Mouse (Mus musculus) forebrain, postnatal 0 days (tissue): Measurements from ENCODE around the gene Gm5622. TPM values are rescaled to one million over a fixed set of nuclear protein-coding genes. Genes with fewer than 3 reads are reported as not detected.
"Not testable (repeated sequence)": the region's sequence is repeated elsewhere in the genome, so short reads cannot be mapped to it uniquely, and the experiment has no call there.

Experiments used
- ATAC-seq: fragments of 200-750 bp; cut with Nextera tagmentation; 2 replicates; pipeline ENCODE4 v1.8.0; 2017; ENCODE audit warnings: mild to moderate bottlenecking, moderate library complexity
- DNase-seq: peaks from one replicate; pipeline ENCODE4 v3.0.0-alpha.2; 2015
- H3K27ac ChIP-seq: fragments of 300-500 bp; sonication (generic); 2 replicates; pipeline ENCODE4 v1.5.1; 2014; ENCODE audit warnings: low read depth, mild to moderate bottlenecking, antibody characterized with exemption, low read length, moderate library complexity, mixed read lengths
- H3K27me3 ChIP-seq: fragments of 300-500 bp; sonication (generic); 2 replicates; pipeline ENCODE4 v1.6.1; 2014; ENCODE audit warnings: mild to moderate bottlenecking, low read length, mixed read lengths; ENCODE audit not compliant: insufficient read depth
- H3K36me3 ChIP-seq: fragments of 300-500 bp; sonication (generic); 2 replicates; pipeline ENCODE4 v1.6.1; 2014; ENCODE audit warnings: mild to moderate bottlenecking, moderate library complexity; ENCODE audit not compliant: insufficient read depth
- H3K4me1 ChIP-seq: fragments of 300-500 bp; sonication (generic); 2 replicates; pipeline ENCODE4 v1.6.1; 2014; ENCODE audit warnings: antibody characterized with exemption; ENCODE audit not compliant: insufficient read depth
- H3K4me2 ChIP-seq: fragments of 300-500 bp; sonication (generic); 2 replicates; pipeline ENCODE4 v1.6.1; 2014; ENCODE audit warnings: low read depth, mild to moderate bottlenecking, moderate library complexity
- H3K4me3 ChIP-seq: fragments of 300-500 bp; sonication (generic); 2 replicates; pipeline ENCODE4 v1.5.1; 2014; ENCODE audit warnings: low read depth, low read length, mixed read lengths
- H3K9ac ChIP-seq: fragments of 300-500 bp; sonication (generic); 2 replicates; pipeline ENCODE4 v1.6.1; 2014; ENCODE audit warnings: mild to moderate bottlenecking
- H3K9me3 ChIP-seq: fragments of 300-500 bp; sonication (generic); 2 replicates; pipeline ENCODE4 v1.6.1; 2016; ENCODE audit warnings: low read length
- CTCF ChIP-seq: sonication (generic); IDR thresholded peaks from 2 replicates; pipeline ENCODE4 v1.5.1; 2016; ENCODE audit warnings: antibody characterized with exemption, control low read depth, low read depth
- whole genome bisulfite sequencing: fragments of 180-500 bp; shearing (Covaris S2); extraction: QIAGEN DNeasy Blood & Tissue Kit; methylation state at CpG from one replicate; pipeline ENCODE4 v1.1.7; 2014; 5-methylcytosine and 5-hydroxymethylcytosine counted together
- polyA plus RNA-seq: library from polyadenylated mRNA; unstranded; fragments of >200 nt; fragmentation: Nextera tagmentation; extraction: Ambion mirVana; gene quantifications from 2 replicates; pipeline ENCODE4 v1.2.1, GENCODE M21; 2015
- total RNA-seq: library from RNA; depleted of rRNA; stranded (reverse); fragments of >200 nt; gene quantifications from 2 replicates; pipeline ENCODE4 v1.2.3, GENCODE M21; 2014; rRNA removed

Gm5622 gene
- total RNA-seq (not detected in 2 replicates), polyA plus RNA-seq (not detected in 2 replicates)

DNA sequence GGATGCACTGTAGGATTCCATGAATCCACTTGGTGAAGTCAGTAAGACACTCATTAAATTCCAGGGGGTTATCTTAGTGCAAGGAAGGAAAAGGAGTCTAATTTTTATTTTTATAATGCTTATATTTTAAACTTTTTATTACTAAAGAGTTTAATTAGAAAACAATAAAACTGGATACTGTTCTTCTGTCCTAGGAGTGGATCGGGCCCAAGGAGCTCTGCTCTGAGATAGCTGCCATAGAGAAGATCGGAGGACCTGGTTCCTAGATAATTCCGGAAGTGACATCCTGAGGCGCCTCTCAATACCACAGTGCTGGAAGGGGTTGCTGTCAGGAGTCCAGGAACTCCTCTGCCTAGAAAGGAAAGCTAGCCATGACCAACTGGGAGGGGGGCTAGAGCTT, at the start of gene Gm5622:
Gene Gm5622 (plus strand): TSS at position 301 of the 400 bp plus-strand sequence.
- TF ChIP-seq CTCF, result no peak
- Histone ChIP-seq H3K9me3 (no peaks in the 10 kb centered on the region), H3K27ac (no peak within 1 kb of the TSS), H3K9ac (no peak within 1 kb of the TSS), H3K27me3 (no peaks in the 10 kb centered on the region), H3K4me2 (no peak within 1 kb of the TSS), H3K4me3 (no peak within 1 kb of the TSS), H3K36me3 (no peaks in the 10 kb centered on the region), H3K4me1 (no peaks in the 10 kb centered on the region)
- 96% methylated on average over 4 of the region's 4 CpGs for WGBS
- no peak for DNase-seq
- ATAC-seq, result no peak

GRCm38 (mm10) chr14:51507416-51507815, 45.2 kb upstream of the Gm5622 start:
- Histone ChIP-seq H3K9me3 (no peaks in the 10 kb centered on the region), H3K4me3 (no peak overlapping the region), H3K9ac (no peak overlapping the region), H3K36me3 (no peaks in the 10 kb centered on the region), H3K27me3 (no peaks in the 10 kb centered on the region), H3K27ac (no peak overlapping the region), H3K4me1 (no peaks in the 10 kb centered on the region), H3K4me2 (no peak overlapping the region)
- 98% methylated on average over 8 of the region's 8 CpGs for WGBS
- no peak for TF ChIP-seq CTCF
- DNase-seq (no peak), ATAC-seq (no peak)

- H3K36me3 ChIP-seq, result not testable (repeated sequence)
- WGBS, result 91% methylated on average over 2 of the region's 2 CpGs
Observed at GRCm38 (mm10) chr14:51573963-51574362, 21.4 kb downstream of the Gm5622 start, which contains the start of gene Gm17175. Gene Gm17175, minus strand, starts transcription at chr14:51574063.

DNA sequence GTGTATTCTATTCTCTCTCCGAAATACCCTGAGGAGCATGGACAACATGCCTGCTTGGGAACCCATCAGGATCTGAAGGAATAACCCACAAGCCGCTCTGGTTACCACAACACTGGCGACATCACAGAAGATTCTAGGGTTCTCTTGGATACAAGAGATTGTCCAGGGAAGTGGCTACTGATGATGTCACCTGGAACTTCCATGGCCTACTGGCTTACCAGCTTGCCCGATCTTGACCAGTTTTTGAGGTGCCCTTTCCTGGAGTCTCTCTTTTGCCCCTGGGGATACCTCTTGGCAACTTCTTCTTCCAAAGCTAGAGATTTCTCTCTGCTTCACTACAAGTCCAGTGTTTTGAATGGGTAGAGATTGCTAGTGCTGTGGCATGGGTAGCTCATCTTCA, 39.4 kb downstream of the Gm5622 start, which contains the start of gene Gm17174:
Gene Gm17174 (minus strand): TSS at position 101 of the 400 bp plus-strand sequence.
- not testable (repeated sequence) for H3K27me3 ChIP-seq, ATAC-seq, H3K9me3 ChIP-seq, H3K4me2 ChIP-seq, H3K9ac ChIP-seq, H3K4me1 ChIP-seq, DNase-seq, H3K27ac ChIP-seq, H3K4me3 ChIP-seq, H3K36me3 ChIP-seq
- WGBS, result 97% methylated on average over 4 of the region's 4 CpGs

More at GRCm38 (mm10) chr14:51573963-51574362, 21.4 kb downstream of the Gm5622 start, which contains the start of gene Gm17175:
- not testable (repeated sequence) for ATAC-seq, DNase-seq, H3K9me3 ChIP-seq, H3K4me2 ChIP-seq, H3K27ac ChIP-seq, H3K4me1 ChIP-seq, H3K9ac ChIP-seq, H3K27me3 ChIP-seq, H3K4me3 ChIP-seq

DNA sequence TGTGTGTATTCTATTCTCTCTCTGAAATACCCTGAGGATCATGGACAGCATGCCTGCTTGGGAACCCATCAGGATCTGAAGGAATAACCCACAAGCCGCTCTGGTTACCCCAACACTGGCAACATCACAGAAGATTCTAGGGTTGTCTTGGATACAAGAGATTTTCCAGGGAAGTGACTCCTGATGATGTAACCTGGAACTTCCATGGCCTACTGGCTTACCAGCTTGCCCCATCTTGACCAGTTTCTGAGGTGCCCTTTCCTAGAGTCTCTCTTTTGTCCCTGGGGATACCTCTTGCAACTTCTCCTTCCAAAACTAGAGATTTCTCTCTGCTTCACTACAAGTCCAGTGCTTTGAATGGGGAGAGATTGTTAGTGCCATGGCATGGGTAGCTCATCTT, 58.6 kb downstream of the Gm5622 start, which contains the start of gene Gm17078:
Gene Gm17078 (minus strand): TSS at position 101 of the 400 bp plus-strand sequence.
- no peak within 1 kb of the TSS for H3K4me2 ChIP-seq
- no peaks in the 10 kb centered on the region for H3K4me1 ChIP-seq
- H3K36me3 ChIP-seq, result no peaks in the 10 kb centered on the region
- no peak within 1 kb of the TSS for H3K9ac ChIP-seq
- no peaks in the 10 kb centered on the region for H3K27me3 ChIP-seq
- no peaks in the 10 kb centered on the region for H3K9me3 ChIP-seq
- no peak within 1 kb of the TSS for H3K27ac ChIP-seq
- no peak for ATAC-seq
- TF ChIP-seq CTCF, result no peak
- WGBS, result 81% methylated on average over 1 of the region's 1 CpGs
- H3K4me3 ChIP-seq, result no peak within 1 kb of the TSS
- no peak for DNase-seq

DNA sequence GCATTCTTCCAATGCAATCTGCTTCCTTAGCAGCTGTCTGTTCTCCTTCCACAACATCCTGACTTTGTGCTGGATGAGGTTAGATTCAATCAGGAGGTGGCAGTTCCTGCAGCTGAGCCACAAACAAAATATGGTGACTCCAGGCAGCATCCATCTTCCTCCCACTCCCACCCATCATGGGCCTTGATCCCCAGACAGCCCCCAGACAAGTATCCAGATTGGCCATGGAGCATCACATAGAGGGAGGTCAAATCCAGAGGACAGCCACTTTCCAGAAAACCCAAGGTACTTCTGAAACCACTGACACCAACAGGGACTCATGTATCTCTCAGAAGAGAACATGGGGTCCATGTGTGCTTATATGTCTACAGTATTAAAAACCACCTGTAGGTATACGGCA, 79.8 kb downstream of the Gm5622 start:
- not testable (repeated sequence) for H3K36me3 ChIP-seq, H3K4me3 ChIP-seq, H3K9me3 ChIP-seq, DNase-seq, H3K27ac ChIP-seq, ATAC-seq, H3K4me1 ChIP-seq, H3K4me2 ChIP-seq, H3K27me3 ChIP-seq, H3K9ac ChIP-seq
- WGBS, result 93% methylated on average over 1 of the region's 1 CpGs

- H3K36me3 ChIP-seq, H3K9me3 ChIP-seq, H3K27ac ChIP-seq, DNase-seq, H3K27me3 ChIP-seq, H3K9ac ChIP-seq, H3K4me3 ChIP-seq, H3K4me2 ChIP-seq, H3K4me1 ChIP-seq, ATAC-seq: not testable (repeated sequence)
- WGBS, result 80% methylated on average over 1 of the region's 1 CpGs
Observed at GRCm38 (mm10) chr14:51635566-51635965, 83.0 kb downstream of the Gm5622 start, which contains the start of gene Gm4181. Gene Gm4181, minus strand, starts transcription at chr14:51635666.

- no peak overlapping the region for H3K4me2 ChIP-seq
- H3K9ac ChIP-seq, result no peak overlapping the region
- no peaks in the 10 kb centered on the region for H3K9me3 ChIP-seq
- 87% methylated on average over 5 of the region's 5 CpGs for WGBS
- no peaks in the 10 kb centered on the region for H3K27me3 ChIP-seq
- H3K4me3 ChIP-seq, result no peak overlapping the region
- TF ChIP-seq CTCF, result no peak
- no peaks in the 10 kb centered on the region for H3K36me3 ChIP-seq
- ATAC-seq (no peak), DNase-seq (no peak)
- no peak overlapping the region for H3K27ac ChIP-seq
- no peaks in the 10 kb centered on the region for H3K4me1 ChIP-seq
Observed at GRCm38 (mm10) chr14:51677269-51677668, 124.7 kb downstream of the Gm5622 start.

DNA sequence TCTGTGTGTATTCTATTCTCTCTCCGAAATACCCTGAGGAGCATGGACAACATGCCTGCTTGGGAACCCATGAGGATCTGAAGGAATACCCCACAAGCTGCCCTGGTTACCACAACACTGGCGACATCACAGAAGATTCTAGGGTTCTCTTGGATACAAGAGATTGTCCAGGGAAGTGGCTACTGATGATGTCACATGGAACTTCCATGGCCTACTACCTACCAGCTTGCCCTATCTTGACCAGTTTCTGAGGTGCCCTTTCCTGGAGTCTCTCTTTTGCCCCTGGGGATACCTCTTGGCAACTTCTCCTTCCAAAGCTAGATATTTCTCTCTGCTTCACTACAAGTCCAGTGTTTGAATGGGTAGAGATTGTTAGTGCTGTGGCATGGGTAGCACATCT, 142.8 kb downstream of the Gm5622 start, which contains the start of gene Gm17079:
Gene Gm17079 (minus strand): TSS at position 101 of the 400 bp plus-strand sequence.
- H3K36me3 ChIP-seq, H3K27ac ChIP-seq, H3K4me3 ChIP-seq, H3K9ac ChIP-seq, H3K4me1 ChIP-seq, ATAC-seq, H3K9me3 ChIP-seq, H3K27me3 ChIP-seq, H3K4me2 ChIP-seq, DNase-seq: not testable (repeated sequence)
- WGBS, result 88% methylated on average over 1 of the region's 2 CpGs
